Mouse (Mus musculus): ENCODE data around the gene Sc5d. TPM values are rescaled to one million over a fixed set of nuclear protein-coding genes. Genes with fewer than 3 reads are reported as not detected.

The Sc5d gene
- polyA plus RNA-seq, 1 experiment from 2014 or later, result 60.7 TPM

DNA sequence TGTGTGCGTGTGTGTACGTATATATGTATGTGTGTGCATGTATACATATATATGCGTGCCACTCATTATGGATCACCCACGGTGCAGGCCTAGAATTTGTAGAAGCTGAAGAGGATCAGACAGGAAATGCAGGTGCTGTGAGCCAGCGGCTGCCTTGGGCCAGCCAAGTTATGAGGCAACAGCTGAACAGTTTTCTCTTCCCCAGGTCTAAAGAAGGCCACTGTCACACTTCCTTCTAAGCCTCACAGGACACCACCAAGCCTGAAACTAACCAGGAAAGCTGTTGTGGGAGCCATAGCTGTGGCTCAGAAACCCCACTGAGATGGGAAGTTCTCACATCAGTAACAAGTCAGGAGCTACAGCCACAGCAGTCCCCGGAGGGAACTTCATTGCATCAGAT lies 17.4 kb downstream of the Sc5d start:
- H3K36me3 ChIP-seq, result peaks cover 12% of the 10 kb centered on the region; the same call in 1 of the 2 replicates
- H3K9ac ChIP-seq (replicated peaks), result no peak overlapping the region
- H3K9me3 ChIP-seq, result no peaks in the 10 kb centered on the region
- no peak overlapping the region for H3K27ac ChIP-seq
- no peaks in the 10 kb centered on the region for H3K27me3 ChIP-seq
- H3K4me3 ChIP-seq (replicated peaks), result no peak overlapping the region
- no peak for ATAC-seq
- no peaks in the 10 kb centered on the region for H3K4me1 ChIP-seq (replicated peaks)
- WGBS, result 94% methylated on average over 6 of the region's 6 CpGs
- no peak overlapping the region for H3K4me2 ChIP-seq (replicated peaks)

DNA sequence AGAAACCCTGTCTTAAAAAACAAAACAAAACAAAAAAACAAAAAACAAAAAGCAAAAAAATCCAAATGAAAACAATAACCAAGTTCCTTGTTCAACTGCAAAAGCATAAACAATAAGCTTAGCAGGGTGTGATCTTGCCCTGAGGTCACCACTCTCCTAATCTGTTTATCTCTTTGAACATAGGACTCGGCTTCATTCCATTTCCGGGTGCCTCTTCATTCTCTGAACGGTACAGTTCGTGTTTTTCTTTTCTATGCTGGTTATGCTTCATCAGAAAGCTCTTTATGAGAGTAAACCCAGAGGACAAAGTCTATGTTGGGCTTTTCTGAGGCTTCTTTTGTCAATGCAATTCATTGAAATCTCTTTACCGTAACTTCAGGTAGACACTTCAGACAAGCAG lies 19.9 kb downstream of the Sc5d start:
- Histone ChIP-seq H3K4me1 (replicated peaks) (peaks cover 17% of the 10 kb centered on the region), H3K9me3 (no peaks in the 10 kb centered on the region), H3K9ac (replicated peaks) (no peak overlapping the region), H3K27me3 (no peaks in the 10 kb centered on the region), H3K36me3 (0 out of 2 replicates have a peak, but pooled peaks cover 4% of the 10 kb centered on the region), H3K4me2 (replicated peaks) (no peak overlapping the region), H3K4me3 (replicated peaks) (no peak overlapping the region), H3K27ac (no peak overlapping the region)
- 74% methylated on average over 5 of the region's 5 CpGs for WGBS
- ATAC-seq, result no peak

DNA sequence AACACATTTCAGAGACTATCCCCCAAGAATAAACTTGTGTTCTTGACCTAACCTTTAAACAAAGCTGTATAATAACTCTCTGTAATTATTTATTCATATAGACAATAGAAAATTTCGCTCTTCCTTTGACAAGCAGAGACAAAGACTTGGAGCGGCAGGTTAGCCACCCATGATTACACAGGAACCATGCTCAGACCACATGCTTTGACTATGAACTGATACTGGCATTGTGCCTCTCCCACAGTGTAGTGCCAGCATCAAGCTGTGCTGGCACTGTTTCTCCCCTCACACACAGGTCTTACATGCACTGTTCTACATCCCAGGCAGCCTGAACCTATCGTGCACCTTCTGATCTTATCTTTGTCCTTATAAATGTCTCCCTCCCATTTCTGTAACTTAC lies 23.0 kb downstream of the Sc5d start:
- Histone ChIP-seq H3K4me1 (replicated peaks) (peaks cover 21% of the 10 kb centered on the region), H3K4me3 (replicated peaks) (no peak overlapping the region), H3K36me3 (no peaks in the 10 kb centered on the region), H3K4me2 (replicated peaks) (peak overlapping the region; percentile 33; the same call in 1 of the 2 replicates), H3K9ac (replicated peaks) (peak overlapping the region; percentile 39; the same call in 1 of the 2 replicates), H3K27me3 (no peaks in the 10 kb centered on the region), H3K9me3 (no peaks in the 10 kb centered on the region), H3K27ac (peak overlapping the region; percentile 39)
- peak; percentile 85 for ATAC-seq
- WGBS, result 65% methylated on average over 3 of the region's 3 CpGs

DNA sequence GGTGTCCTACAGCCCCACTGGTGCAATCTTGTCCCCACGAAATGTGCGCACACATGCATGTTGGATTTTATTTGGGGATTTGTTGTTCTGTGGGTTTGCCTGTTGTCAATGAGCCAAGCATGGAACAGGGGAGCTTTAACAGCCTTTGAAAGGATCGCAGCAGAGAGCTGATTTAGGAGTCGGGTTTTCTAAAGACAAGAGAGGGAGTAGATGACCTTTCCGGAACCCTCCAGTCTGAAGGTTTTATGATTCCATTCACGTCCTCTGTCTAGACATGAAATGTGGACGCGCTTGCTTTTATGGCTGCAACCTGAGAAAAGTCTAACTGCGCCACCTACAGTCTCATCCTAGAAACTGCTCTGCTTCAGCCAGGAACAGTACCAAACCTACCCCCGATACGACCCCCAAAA lies 23.5 kb downstream of the Sc5d start:
- Histone ChIP-seq H3K4me3 (replicated peaks) (no peak overlapping the region), H3K4me2 (replicated peaks) (peak overlapping the region; percentile 33), H3K27ac (peak overlapping the region; percentile 79), H3K36me3 (no peaks in the 10 kb centered on the region), H3K4me1 (replicated peaks) (peaks cover 21% of the 10 kb centered on the region), H3K9me3 (no peaks in the 10 kb centered on the region), H3K9ac (replicated peaks) (no peak overlapping the region), H3K27me3 (no peaks in the 10 kb centered on the region)
- 16% methylated on average over 11 of the region's 11 CpGs for WGBS
- ATAC-seq, result peak; percentile 86

DNA sequence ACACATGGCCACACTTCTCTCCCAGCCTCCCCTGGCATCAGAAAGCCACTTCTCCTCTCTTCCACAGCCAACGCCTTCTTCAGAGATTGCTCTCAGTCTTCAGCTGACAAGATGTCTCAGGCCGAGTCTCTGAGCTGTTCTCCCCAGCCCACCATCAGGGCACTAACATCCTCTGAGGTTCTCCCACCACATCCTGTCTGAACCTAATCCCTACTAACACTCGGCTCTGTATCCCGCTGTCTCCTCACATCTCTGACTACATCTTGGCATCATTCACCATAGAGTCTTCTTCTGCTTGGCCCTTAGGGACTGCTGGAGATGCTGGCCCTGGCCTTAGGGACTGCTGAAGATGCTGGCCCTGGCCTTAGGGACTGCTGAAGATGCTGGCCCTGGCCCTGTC lies 25.2 kb downstream of the Sc5d start:
- WGBS, result 81% methylated on average over 4 of the region's 4 CpGs
- Histone ChIP-seq H3K27ac (no peak overlapping the region), H3K36me3 (no peaks in the 10 kb centered on the region), H3K27me3 (no peaks in the 10 kb centered on the region), H3K4me2 (replicated peaks) (no peak overlapping the region), H3K4me1 (replicated peaks) (peaks cover 21% of the 10 kb centered on the region), H3K9me3 (no peaks in the 10 kb centered on the region), H3K4me3 (replicated peaks) (no peak overlapping the region), H3K9ac (replicated peaks) (no peak overlapping the region)
- ATAC-seq, result no peak

DNA sequence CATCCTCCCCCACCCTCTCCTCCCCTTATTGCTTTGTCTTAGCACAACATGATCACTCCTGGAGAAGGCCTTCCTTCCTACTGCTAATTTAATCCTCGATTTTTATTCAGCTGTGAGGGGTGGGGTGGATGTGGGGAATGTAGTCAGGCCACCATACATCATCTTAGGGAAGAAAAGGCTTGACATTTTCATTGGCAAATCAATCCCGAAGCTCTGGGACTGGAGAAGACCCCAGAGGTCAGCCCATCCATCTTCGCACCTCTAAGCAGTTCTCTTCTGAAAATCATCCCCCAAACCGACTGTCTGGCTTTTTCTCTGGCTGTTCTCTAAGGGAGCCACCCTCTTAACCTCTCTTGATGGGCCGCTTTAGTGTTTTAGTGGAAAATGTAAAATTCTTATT lies 32.9 kb downstream of the Sc5d start:
- ATAC-seq, result no peak
- no peaks in the 10 kb centered on the region for H3K36me3 ChIP-seq
- H3K4me2 ChIP-seq (replicated peaks), result no peak overlapping the region
- H3K27ac ChIP-seq, result no peak overlapping the region
- H3K27me3 ChIP-seq, result no peaks in the 10 kb centered on the region
- H3K4me1 ChIP-seq (replicated peaks), result no peaks in the 10 kb centered on the region
- no peaks in the 10 kb centered on the region for H3K9me3 ChIP-seq
- no peak overlapping the region for H3K4me3 ChIP-seq (replicated peaks)
- no peak overlapping the region for H3K9ac ChIP-seq (replicated peaks)
- 75% methylated on average over 5 of the region's 5 CpGs for WGBS

DNA sequence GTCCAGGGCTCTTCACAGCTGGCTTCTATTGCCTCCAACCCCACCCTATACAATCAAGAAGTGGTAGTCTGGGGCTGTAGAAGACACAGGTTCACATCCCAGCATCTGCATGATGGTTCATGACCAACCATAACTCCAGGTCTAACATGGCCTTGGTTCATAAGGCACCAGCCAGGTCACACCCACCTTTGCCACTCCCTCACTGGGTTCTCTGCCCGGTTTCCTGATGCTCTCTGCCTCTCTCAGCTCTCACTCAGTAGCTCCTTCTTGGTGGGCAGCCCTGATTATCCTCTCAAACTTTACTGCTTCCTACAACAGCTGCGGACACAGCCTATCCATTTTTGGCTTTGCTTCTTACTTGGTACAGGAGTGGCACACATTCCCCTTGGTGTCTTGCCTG lies 33.7 kb downstream of the Sc5d start:
- WGBS, result 86% methylated on average over 2 of the region's 2 CpGs
- no peak for ATAC-seq
- no peak overlapping the region for H3K4me2 ChIP-seq (replicated peaks)
- H3K4me3 ChIP-seq (replicated peaks), result no peak overlapping the region
- no peaks in the 10 kb centered on the region for H3K9me3 ChIP-seq
- H3K9ac ChIP-seq (replicated peaks), result no peak overlapping the region
- no peaks in the 10 kb centered on the region for H3K27me3 ChIP-seq
- H3K27ac ChIP-seq, result no peak overlapping the region
- no peaks in the 10 kb centered on the region for H3K4me1 ChIP-seq (replicated peaks)
- H3K36me3 ChIP-seq, result no peaks in the 10 kb centered on the region

DNA sequence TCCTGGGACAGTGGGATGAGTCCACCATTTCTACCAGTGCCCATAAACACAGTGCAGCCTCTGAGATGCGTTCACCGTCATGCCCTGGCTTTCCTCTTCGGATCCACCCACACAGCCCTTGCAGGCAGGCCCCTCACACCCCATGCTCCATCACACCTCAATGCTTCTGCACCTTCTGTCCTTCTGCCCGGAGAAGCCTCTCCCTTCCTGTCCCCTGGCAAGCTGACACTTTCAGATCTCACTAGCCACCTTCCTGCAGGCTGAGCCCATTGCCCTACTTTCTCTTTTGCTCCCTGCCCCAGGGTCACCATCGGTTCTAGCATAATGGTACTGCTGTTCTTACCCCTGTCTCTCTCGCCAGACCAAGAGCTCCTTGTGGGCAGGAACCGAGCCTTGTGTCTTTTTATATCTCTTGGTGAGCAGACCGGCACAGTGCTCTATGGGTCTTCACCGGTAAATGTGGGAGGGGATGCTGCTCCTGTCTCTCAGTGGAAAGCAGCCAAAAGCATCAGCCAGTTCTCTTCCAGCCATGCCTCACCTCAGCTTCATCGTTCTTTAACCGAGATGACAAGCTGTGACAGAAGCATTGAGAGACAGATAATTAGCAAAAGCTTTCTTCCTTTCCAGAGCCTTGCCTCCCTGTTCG lies 34.5 kb downstream of the Sc5d start:
- Histone ChIP-seq H3K36me3 (no peaks in the 10 kb centered on the region), H3K4me3 (replicated peaks) (no peak overlapping the region), H3K9ac (replicated peaks) (no peak overlapping the region), H3K9me3 (no peaks in the 10 kb centered on the region), H3K4me2 (replicated peaks) (no peak overlapping the region), H3K27me3 (no peaks in the 10 kb centered on the region), H3K27ac (no peak overlapping the region), H3K4me1 (replicated peaks) (no peaks in the 10 kb centered on the region)
- ATAC-seq, result no peak
- 78% methylated on average over 12 of the region's 12 CpGs for WGBS

DNA sequence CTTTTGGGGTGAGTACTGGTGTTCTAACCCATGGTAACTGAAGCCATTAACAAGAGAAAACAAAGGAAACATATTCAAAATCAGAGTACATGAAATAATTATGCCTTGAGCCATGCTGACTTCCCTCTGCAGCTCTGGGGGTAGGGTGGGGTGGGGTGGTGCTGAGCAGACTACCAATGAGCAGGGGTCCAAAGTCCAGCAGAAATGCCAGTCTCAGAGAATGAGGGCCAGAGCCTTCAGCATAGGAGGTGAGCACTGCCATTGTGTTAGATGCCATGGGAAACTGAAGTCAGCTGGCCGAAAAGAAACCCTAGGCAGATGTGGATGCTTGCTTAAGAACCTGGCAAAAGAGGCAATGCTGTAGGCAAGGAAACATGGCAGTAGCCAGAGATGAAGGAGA lies 36.3 kb downstream of the Sc5d start:
- no peaks in the 10 kb centered on the region for H3K36me3 ChIP-seq
- 91% methylated on average over 1 of the region's 1 CpGs for WGBS
- no peak for ATAC-seq
- H3K27me3 ChIP-seq, result no peaks in the 10 kb centered on the region
- no peaks in the 10 kb centered on the region for H3K4me1 ChIP-seq (replicated peaks)
- no peak overlapping the region for H3K4me2 ChIP-seq (replicated peaks)
- no peaks in the 10 kb centered on the region for H3K9me3 ChIP-seq
- no peak overlapping the region for H3K4me3 ChIP-seq (replicated peaks)
- no peak overlapping the region for H3K27ac ChIP-seq
- H3K9ac ChIP-seq (replicated peaks), result no peak overlapping the region

DNA sequence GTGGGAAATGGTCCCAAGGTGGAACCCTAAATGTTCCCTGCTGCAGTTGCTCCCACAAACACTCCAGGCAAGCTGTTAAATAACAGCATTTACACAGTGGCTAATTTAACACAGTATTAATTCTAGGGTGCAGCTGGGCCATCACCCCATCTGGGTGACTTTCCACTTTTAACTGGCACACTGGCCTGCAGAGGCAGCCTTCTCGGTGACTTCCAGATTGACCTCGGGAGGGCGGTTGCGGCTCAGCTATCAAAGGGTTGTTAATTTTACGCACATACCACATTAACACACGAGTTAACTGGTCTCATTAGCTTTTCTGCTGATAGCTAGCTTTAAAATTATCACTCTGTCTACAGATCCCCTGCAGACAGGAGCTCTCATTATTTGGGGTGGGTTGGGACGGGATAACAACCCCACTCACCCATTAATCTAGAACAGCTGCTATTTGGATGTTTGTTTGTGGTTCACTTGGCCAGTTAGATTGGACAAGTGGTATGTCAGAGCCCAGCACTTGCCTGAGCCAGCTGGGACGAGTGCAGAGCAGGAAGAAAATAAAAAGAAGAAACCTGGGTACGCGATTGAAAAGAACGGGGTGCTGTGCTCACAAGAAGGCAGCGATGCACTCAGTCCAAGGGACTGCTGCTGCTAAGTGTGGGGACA lies 44.9 kb downstream of the Sc5d start:
- WGBS, result 74% methylated on average over 12 of the region's 12 CpGs
- Histone ChIP-seq H3K27me3 (no peaks in the 10 kb centered on the region), H3K9ac (replicated peaks) (no peak overlapping the region), H3K4me3 (replicated peaks) (no peak overlapping the region), H3K36me3 (no peaks in the 10 kb centered on the region), H3K4me1 (replicated peaks) (no peaks in the 10 kb centered on the region), H3K27ac (no peak overlapping the region), H3K9me3 (no peaks in the 10 kb centered on the region), H3K4me2 (replicated peaks) (no peak overlapping the region)
- ATAC-seq, result no peak

DNA sequence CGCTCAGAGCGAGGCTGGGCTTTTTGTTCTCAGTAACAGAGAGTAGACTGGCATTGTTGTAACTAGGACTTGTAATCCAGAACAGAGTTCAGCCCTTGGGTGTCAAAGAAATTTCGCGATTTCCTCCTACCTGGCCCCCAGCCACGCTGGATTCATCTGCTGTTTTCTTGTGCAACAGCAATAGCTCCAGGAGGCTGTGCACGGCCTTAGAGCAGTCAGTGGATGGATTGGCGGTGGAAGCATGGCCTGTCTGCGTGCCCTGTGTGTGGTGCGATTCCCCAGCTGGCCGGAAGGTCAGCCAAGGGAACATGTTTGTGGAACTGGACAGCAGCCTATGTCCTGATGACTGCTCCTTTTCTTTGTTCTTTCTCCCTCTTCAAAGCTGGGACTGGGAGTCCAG lies 46.4 kb downstream of the Sc5d start:
- no peak overlapping the region for H3K4me2 ChIP-seq (replicated peaks)
- WGBS, result 86% methylated on average over 10 of the region's 10 CpGs
- no peak for ATAC-seq
- no peaks in the 10 kb centered on the region for H3K36me3 ChIP-seq
- no peak overlapping the region for H3K4me3 ChIP-seq (replicated peaks)
- no peak overlapping the region for H3K27ac ChIP-seq
- H3K27me3 ChIP-seq, result no peaks in the 10 kb centered on the region
- H3K4me1 ChIP-seq (replicated peaks), result no peaks in the 10 kb centered on the region
- H3K9ac ChIP-seq (replicated peaks), result no peak overlapping the region
- H3K9me3 ChIP-seq, result no peaks in the 10 kb centered on the region

DNA sequence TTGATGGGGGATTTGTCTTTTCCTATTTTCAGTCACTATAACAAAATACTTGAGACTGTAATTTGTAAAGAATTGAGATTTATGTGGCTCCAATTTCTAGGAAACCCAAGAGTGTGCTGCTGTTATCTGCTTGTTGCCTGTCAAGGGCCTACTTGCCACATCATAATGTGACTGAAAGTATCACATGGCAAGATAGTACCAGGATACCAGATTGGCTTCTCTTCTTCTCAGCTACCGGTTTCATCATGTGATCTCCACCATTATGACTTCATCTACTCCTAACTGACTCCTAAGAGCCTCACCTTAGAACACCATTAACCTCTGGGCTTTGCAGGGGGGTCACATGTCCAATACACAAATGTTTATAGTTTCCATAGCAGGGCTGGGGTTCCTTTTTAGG lies 49.9 kb downstream of the Sc5d start:
- 100% methylated on average over 1 of the region's 1 CpGs for WGBS
- Histone ChIP-seq H3K4me3 (replicated peaks) (no peak overlapping the region), H3K27ac (no peak overlapping the region), H3K9me3 (no peaks in the 10 kb centered on the region), H3K4me2 (replicated peaks) (no peak overlapping the region), H3K27me3 (no peaks in the 10 kb centered on the region), H3K9ac (replicated peaks) (no peak overlapping the region), H3K4me1 (replicated peaks) (no peaks in the 10 kb centered on the region), H3K36me3 (no peaks in the 10 kb centered on the region)
- no peak for ATAC-seq

DNA sequence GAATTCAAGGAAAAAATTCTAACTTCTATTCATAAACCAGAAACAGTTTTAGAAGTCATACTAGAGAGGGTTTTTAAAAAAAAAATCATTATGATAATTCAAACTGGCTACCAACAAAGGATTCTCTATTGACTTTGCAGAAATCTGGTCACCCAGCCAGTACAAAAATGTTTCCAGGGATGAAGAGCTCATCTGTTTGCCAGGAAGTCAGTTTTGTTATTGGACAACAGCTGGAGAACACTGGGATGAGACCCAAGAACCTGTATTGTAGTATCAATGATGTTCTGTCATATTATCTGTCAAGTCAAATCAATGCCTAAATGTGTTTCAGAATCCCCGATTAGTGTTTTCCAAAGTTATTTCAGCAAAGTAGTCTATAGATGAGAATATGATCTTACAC lies 50.9 kb downstream of the Sc5d start:
- Histone ChIP-seq H3K4me1 (replicated peaks) (no peaks in the 10 kb centered on the region), H3K4me3 (replicated peaks) (no peak overlapping the region), H3K9ac (replicated peaks) (no peak overlapping the region), H3K27ac (no peak overlapping the region), H3K4me2 (replicated peaks) (no peak overlapping the region), H3K36me3 (no peaks in the 10 kb centered on the region), H3K27me3 (no peaks in the 10 kb centered on the region), H3K9me3 (no peaks in the 10 kb centered on the region)
- WGBS, result 89% methylated on average over 1 of the region's 1 CpGs
- no peak for ATAC-seq
